Mouse (Mus musculus): ENCODE measurements at regions not wholly inside any gene's neighbourhood (a gene's known extent, or its start where the extent isn't known, plus 50 kb on each side); places are given as distances from the start of the nearest gene placed in this dataset.
"Not testable (repeated sequence)": the region's sequence is repeated elsewhere in the genome, so short reads cannot be mapped to it uniquely, and the experiment has no call there.

GRCm38 (mm10) chr4:23341240-23341639 lies 853.1 kb upstream of the Pou3f2 start:
- DNase-seq = peak; percentile 81

GRCm38 (mm10) chr4:23338481-23338880 lies 850.3 kb upstream of the Pou3f2 start:
- peak; percentile 14 for DNase-seq

- no peak for DNase-seq
These were observed 812.5 kb upstream of the Pou3f2 start for GRCm38 (mm10) chr4:23300617-23301016.

- DNase-seq = peak; percentile 10
These were observed 791.9 kb upstream of the Pou3f2 start for GRCm38 (mm10) chr4:23280087-23280486.

GRCm38 (mm10) chr4:23275203-23275602 lies 787.0 kb upstream of the Pou3f2 start:
- DNase-seq = no peak

GRCm38 (mm10) chr4:23271947-23272346 lies 783.8 kb upstream of the Pou3f2 start:
- no peak for DNase-seq

- DNase-seq = no peak
These were observed 772.2 kb upstream of the Pou3f2 start for GRCm38 (mm10) chr4:23260371-23260770.

- DNase-seq = no peak
These were observed 746.8 kb upstream of the Pou3f2 start for GRCm38 (mm10) chr4:23234960-23235359.

- DNase-seq = not testable (repeated sequence)
These were observed 706.6 kb upstream of the Pou3f2 start for GRCm38 (mm10) chr4:23194756-23195155.

- DNase-seq = no peak
These were observed 705.4 kb upstream of the Pou3f2 start for GRCm38 (mm10) chr4:23193384-23194135.

- DNase-seq = no peak
These were observed 685.6 kb upstream of the Pou3f2 start for GRCm38 (mm10) chr4:23173811-23174210.

GRCm38 (mm10) chr4:23173330-23173729 lies 685.2 kb upstream of the Pou3f2 start:
- peak; percentile 73 for DNase-seq

- DNase-seq = peak; percentile 4
These were observed 660.1 kb upstream of the Pou3f2 start for GRCm38 (mm10) chr4:23148097-23148849.

GRCm38 (mm10) chr4:23133386-23133785 lies 645.2 kb upstream of the Pou3f2 start:
- no peak for DNase-seq

- DNase-seq = peak; percentile 69
These were observed 613.3 kb upstream of the Pou3f2 start for GRCm38 (mm10) chr4:23101452-23101851.

GRCm38 (mm10) chr4:23079521-23079920 lies 591.4 kb upstream of the Pou3f2 start:
- no peak for DNase-seq

- no peak for DNase-seq
These were observed 589.4 kb upstream of the Pou3f2 start for GRCm38 (mm10) chr4:23077603-23078002.

GRCm38 (mm10) chr4:23050701-23051317 lies 562.6 kb upstream of the Pou3f2 start:
- DNase-seq = no peak

GRCm38 (mm10) chr4:23037784-23038183 lies 549.6 kb upstream of the Pou3f2 start:
- peak; percentile 6 for DNase-seq

GRCm38 (mm10) chr4:23031271-23031670 lies 543.1 kb upstream of the Pou3f2 start:
- DNase-seq = no peak

- DNase-seq = no peak
These were observed 534.0 kb upstream of the Pou3f2 start for GRCm38 (mm10) chr4:23022177-23022576.

GRCm38 (mm10) chr4:23010346-23010745 lies 522.2 kb upstream of the Pou3f2 start:
- no peak for DNase-seq

GRCm38 (mm10) chr4:23009196-23009595 lies 521.0 kb upstream of the Pou3f2 start:
- DNase-seq = not testable (repeated sequence)

- peak; percentile 23 for DNase-seq
These were observed 510.8 kb upstream of the Pou3f2 start for GRCm38 (mm10) chr4:22998994-22999393.

Data from retina, postnatal 1 day (tissue).